Mouse (Mus musculus) gastrocnemius, adult 18-20 months (tissue): ENCODE measurements around the gene Pip5k1b. TPM values are rescaled to one million over a fixed set of nuclear protein-coding genes. Genes with fewer than 3 reads are reported as not detected.

ENCODE experiments used
- DNase-seq: peaks from one replicate; pipeline ENCODE4 v3.0.0; 2021; ENCODE audit warnings: low spot score
- total RNA-seq, 2 experiments: library from RNA; stranded (reverse); gene quantifications; 2 replicates each; pipeline ENCODE4 v1.2.3; 2021

Gene Pip5k1b
- total RNA-seq, 2 experiments from 2014 or later, result 0.34 to 0.50 TPM

GRCm38 (mm10) chr19:24476929-24477882, 78.5 kb downstream of the Pip5k1b start, which contains the start of gene Fam122a:
TSS of gene Fam122a (minus strand) at chr19:24477356.
- peak; percentile 87 for DNase-seq

GRCm38 (mm10) chr19:24476461-24476860, 79.2 kb downstream of the Pip5k1b start:
- DNase-seq, result no peak

- DNase-seq, result no peak
Measured at GRCm38 (mm10) chr19:24475281-24475680, 80.4 kb downstream of the Pip5k1b start.

- no peak for DNase-seq
Measured at GRCm38 (mm10) chr19:24472512-24472911, 83.2 kb downstream of the Pip5k1b start.

- DNase-seq, result no peak
Measured at GRCm38 (mm10) chr19:24471538-24471937, 84.1 kb downstream of the Pip5k1b start.

GRCm38 (mm10) chr19:24469216-24469615, 86.5 kb downstream of the Pip5k1b start:
- DNase-seq, result no peak

- no peak for DNase-seq
Measured at GRCm38 (mm10) chr19:24468616-24469015, 87.1 kb downstream of the Pip5k1b start.

GRCm38 (mm10) chr19:24463011-24463410, 92.7 kb downstream of the Pip5k1b start:
- DNase-seq, result no peak

- DNase-seq, result no peak
Measured at GRCm38 (mm10) chr19:24456591-24457231, 99.0 kb downstream of the Pip5k1b start.

GRCm38 (mm10) chr19:24455249-24455960, 100.3 kb downstream of the Pip5k1b start:
- DNase-seq, result no peak

- no peak for DNase-seq
Measured at GRCm38 (mm10) chr19:24454451-24454850, 101.2 kb downstream of the Pip5k1b start.

GRCm38 (mm10) chr19:24453379-24453778, 102.3 kb downstream of the Pip5k1b start:
- DNase-seq, result no peak

GRCm38 (mm10) chr19:24452441-24452898, 103.2 kb downstream of the Pip5k1b start:
- no peak for DNase-seq

- DNase-seq, result no peak
Measured at GRCm38 (mm10) chr19:24451626-24452025, 104.0 kb downstream of the Pip5k1b start.

- no peak for DNase-seq
Measured at GRCm38 (mm10) chr19:24450740-24451139, 104.9 kb downstream of the Pip5k1b start.

- DNase-seq, result no peak
Measured at GRCm38 (mm10) chr19:24444322-24444721, 111.3 kb downstream of the Pip5k1b start.

- DNase-seq, result no peak
Measured at GRCm38 (mm10) chr19:24439715-24440114, 116.0 kb downstream of the Pip5k1b start.

- no peak for DNase-seq
Measured at GRCm38 (mm10) chr19:24434291-24434690, 121.4 kb downstream of the Pip5k1b start.

- no peak for DNase-seq
Measured at GRCm38 (mm10) chr19:24432447-24432846, 123.2 kb downstream of the Pip5k1b start.

GRCm38 (mm10) chr19:24431381-24431780, 124.3 kb downstream of the Pip5k1b start:
- no peak for DNase-seq

GRCm38 (mm10) chr19:24428011-24428410, 127.7 kb downstream of the Pip5k1b start:
- DNase-seq, result no peak

GRCm38 (mm10) chr19:24427258-24427657, 128.4 kb downstream of the Pip5k1b start:
- DNase-seq, result no peak
